Mouse (Mus musculus) stomach, postnatal 0 days (tissue): ENCODE data around the gene Rgs16. TPM values are rescaled to one million over a fixed set of nuclear protein-coding genes. Genes with fewer than 3 reads are reported as not detected.

Experiments used
- ATAC-seq: fragments of 200-750 bp; cut with Nextera tagmentation; 2 replicates; pipeline ENCODE4 v1.8.0; 2017; ENCODE audit not compliant: low FRiP score, low TSS enrichment
- DNase-seq: peaks from one replicate; pipeline ENCODE4 v3.0.0-alpha.2; 2016; ENCODE audit warnings: low spot score
- H3K27ac ChIP-seq: fragments of 300-500 bp; sonication (generic); replicated peaks from 2 replicates; pipeline ENCODE4 v1.5.1; 2014; ENCODE audit warnings: mild to moderate bottlenecking, control low read depth
- H3K27me3 ChIP-seq: fragments of 300-500 bp; sonication (generic); 2 replicates; pipeline ENCODE4 v1.6.1; 2014; ENCODE audit warnings: low read length; ENCODE audit not compliant: control insufficient read depth, insufficient read depth
- H3K36me3 ChIP-seq: fragments of 300-500 bp; sonication (generic); 2 replicates; pipeline ENCODE4 v1.6.1; 2014; ENCODE audit warnings: low read length, mixed read lengths; ENCODE audit not compliant: control insufficient read depth, insufficient read depth
- H3K4me1 ChIP-seq: fragments of 300-500 bp; sonication (generic); replicated peaks from 2 replicates; pipeline ENCODE4 v1.6.1; 2014; ENCODE audit warnings: antibody characterized with exemption; ENCODE audit not compliant: control insufficient read depth, insufficient read depth
- H3K4me2 ChIP-seq: fragments of 300-500 bp; sonication (generic); replicated peaks from 2 replicates; pipeline ENCODE4 v1.6.1; 2014; ENCODE audit warnings: low read depth, mild to moderate bottlenecking, control low read depth, moderate library complexity
- H3K4me3 ChIP-seq: fragments of 300-500 bp; sonication (generic); 2 replicates; pipeline ENCODE4 v1.5.1; 2014; ENCODE audit warnings: low read depth, low read length, control low read depth
- H3K9ac ChIP-seq: fragments of 300-500 bp; sonication (generic); 2 replicates; pipeline ENCODE4 v1.6.1; 2014; ENCODE audit warnings: mild to moderate bottlenecking, low read length, control low read depth, mixed read lengths
- H3K9me3 ChIP-seq: fragments of 300-500 bp; sonication (generic); 2 replicates; pipeline ENCODE4 v1.6.1; 2016; ENCODE audit warnings: low read length; ENCODE audit not compliant: control insufficient read depth
- CTCF ChIP-seq: IDR thresholded peaks from 2 replicates; pipeline ENCODE4 v1.5.1; 2016; ENCODE audit warnings: antibody characterized with exemption, low read depth, mild to moderate bottlenecking, moderate library complexity
- EP300 ChIP-seq: optimal IDR thresholded peaks from 2 replicates; pipeline ENCODE3; 2016; ENCODE audit warnings: antibody characterized with exemption
- WGBS: fragments of 180-500 bp; shearing (Covaris S2); extraction: QIAGEN DNeasy Blood & Tissue Kit; methylation state at CpG from one replicate; pipeline ENCODE4 v1.1.7; 2014; 5-methylcytosine and 5-hydroxymethylcytosine counted together
- polyA plus RNA-seq: library from polyadenylated mRNA; unstranded; fragments of >200 nt; fragmentation: Nextera tagmentation; extraction: Ambion mirVana; gene quantifications from 2 replicates; pipeline ENCODE4 v1.2.1, GENCODE M21; 2015

The Rgs16 gene
- polyA plus RNA-seq, 1 experiment from 2014 or later, result 2.7 TPM

DNA sequence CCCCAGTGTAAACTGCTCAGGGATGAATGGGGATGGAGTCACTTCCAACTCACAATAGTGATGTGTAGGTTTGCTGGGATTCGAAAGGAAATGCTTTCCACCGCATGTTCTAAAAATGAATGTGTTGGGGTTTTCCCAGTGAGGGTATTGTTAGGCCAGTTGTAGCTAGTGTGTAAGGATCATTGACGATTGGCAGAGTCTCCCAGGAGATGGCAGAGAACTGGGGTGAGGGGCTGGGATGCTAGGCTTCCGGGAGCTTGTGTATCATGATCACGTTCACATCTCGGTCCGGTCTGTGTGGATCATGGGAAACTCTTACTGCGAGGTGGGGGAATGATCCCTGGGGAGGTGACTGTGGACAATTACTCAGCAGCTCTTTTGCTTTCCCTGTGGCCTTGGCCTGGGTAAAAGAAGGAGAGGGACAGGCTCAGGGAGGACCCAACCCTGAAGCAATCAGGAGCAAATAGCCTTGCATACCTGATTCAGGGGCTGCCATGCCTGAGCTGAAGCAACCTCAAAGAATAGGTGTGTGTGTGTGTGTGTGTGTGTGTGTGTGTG lies 37.2 kb upstream of the Rgs16 start:
- no peak for ATAC-seq

DNA sequence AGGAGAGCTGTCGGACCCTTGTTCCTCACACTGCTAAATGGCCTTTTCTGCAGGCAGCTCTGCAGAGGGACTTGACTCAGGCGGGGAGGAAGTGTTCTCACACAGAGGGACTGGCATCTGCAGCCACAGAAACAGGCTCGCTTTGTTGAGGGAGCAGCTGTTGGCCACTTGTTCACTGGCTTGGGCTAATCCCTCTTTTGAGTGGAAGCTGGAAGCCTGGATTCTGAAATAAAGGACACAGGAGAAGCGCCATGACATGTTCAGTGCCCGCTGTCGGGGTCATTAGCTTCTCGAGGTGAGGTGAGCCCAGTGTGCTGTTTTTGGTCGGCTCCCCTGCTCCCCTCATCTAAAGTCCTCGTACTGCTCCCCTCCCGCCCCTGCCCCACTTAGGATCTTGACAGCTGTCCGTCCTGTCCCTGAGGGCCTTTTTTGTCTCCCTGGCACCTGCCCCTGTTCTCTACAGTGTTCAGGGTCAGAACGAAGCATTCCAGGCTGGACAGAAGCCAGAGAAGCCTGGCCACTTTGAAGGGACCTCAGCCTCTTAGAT lies 36.6 kb upstream of the Rgs16 start:
- Histone ChIP-seq H3K4me1 (no peaks in the 10 kb centered on the region), H3K4me3 (no peak overlapping the region), H3K9me3 (no peaks in the 10 kb centered on the region), H3K4me2 (no peak overlapping the region), H3K27me3 (no peaks in the 10 kb centered on the region), H3K36me3 (no peaks in the 10 kb centered on the region), H3K27ac (no peak overlapping the region), H3K9ac (no peak overlapping the region)
- DNase-seq (no peak), ATAC-seq (no peak)
- TF ChIP-seq EP300 (no peak), CTCF (no peak)
- WGBS, result 28% methylated on average over 12 of the region's 12 CpGs

More for the DNA sequence above, 37.2 kb upstream of the Rgs16 start:
- H3K9me3 ChIP-seq, result no peaks in the 10 kb centered on the region
- no peaks in the 10 kb centered on the region for H3K36me3 ChIP-seq
- 72% methylated on average over 8 of the region's 8 CpGs for WGBS
- no peak overlapping the region for H3K4me2 ChIP-seq
- no peak overlapping the region for H3K27ac ChIP-seq
- H3K27me3 ChIP-seq, result no peaks in the 10 kb centered on the region
- TF ChIP-seq EP300, result no peak
- TF ChIP-seq CTCF, result no peak
- DNase-seq, result no peak
- H3K9ac ChIP-seq, result no peak overlapping the region
- H3K4me3 ChIP-seq, result no peak overlapping the region
- no peaks in the 10 kb centered on the region for H3K4me1 ChIP-seq

DNA sequence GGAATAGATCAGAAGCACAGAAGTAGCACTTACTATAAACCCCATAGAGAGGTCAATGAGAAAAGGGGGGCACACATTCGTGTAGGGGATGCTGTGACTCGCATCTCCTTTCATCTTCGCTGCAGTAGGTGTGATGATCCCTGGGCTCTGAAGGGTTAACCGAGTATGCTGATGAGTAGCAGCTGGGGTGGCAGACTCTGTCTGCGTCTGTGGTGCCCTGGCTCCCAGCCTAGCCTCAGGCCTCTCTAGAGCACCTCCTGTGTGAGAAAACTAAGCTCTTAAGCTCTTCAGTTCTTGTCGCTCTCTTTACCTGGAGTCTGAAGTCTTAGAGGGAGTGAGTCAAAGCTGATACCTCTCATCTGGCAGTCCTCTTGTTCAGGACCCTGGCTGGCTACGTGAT lies 36.0 kb upstream of the Rgs16 start:
- ATAC-seq (no peak), DNase-seq (no peak)
- H3K9me3 ChIP-seq, result no peaks in the 10 kb centered on the region
- TF ChIP-seq EP300 (no peak), CTCF (no peak)
- H3K9ac ChIP-seq, result no peak overlapping the region
- no peak overlapping the region for H3K27ac ChIP-seq
- no peaks in the 10 kb centered on the region for H3K27me3 ChIP-seq
- 26% methylated on average over 7 of the region's 7 CpGs for WGBS
- H3K4me3 ChIP-seq, result no peak overlapping the region
- no peaks in the 10 kb centered on the region for H3K4me1 ChIP-seq
- H3K36me3 ChIP-seq, result no peaks in the 10 kb centered on the region
- no peak overlapping the region for H3K4me2 ChIP-seq

DNA sequence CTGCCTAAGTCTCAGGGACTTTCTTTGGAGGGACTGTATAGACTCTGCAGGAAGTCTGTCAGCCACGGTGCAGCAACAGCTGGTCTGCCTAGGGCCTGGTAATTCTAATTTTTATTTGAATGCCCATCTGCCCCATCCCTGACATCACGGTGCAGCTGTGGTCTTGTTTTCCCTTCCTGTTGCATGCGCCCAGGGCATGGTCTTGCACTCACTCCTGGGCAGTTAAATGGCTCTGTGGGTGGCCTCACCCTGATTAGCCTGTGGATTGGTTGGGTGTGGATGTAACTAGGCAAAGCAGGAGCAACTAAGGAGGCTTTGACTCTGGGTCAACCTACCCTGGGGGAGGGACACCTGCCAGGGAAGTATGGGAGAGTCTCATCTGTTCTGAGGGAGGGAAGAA lies 35.2 kb upstream of the Rgs16 start:
- Histone ChIP-seq H3K27ac (no peak overlapping the region), H3K9ac (no peak overlapping the region), H3K36me3 (no peaks in the 10 kb centered on the region), H3K4me1 (no peaks in the 10 kb centered on the region), H3K9me3 (no peaks in the 10 kb centered on the region), H3K4me3 (no peak overlapping the region), H3K4me2 (no peak overlapping the region), H3K27me3 (no peaks in the 10 kb centered on the region)
- no peak for TF ChIP-seq EP300
- TF ChIP-seq CTCF, result no peak
- DNase-seq (no peak), ATAC-seq (no peak)
- WGBS, result 54% methylated on average over 3 of the region's 3 CpGs

DNA sequence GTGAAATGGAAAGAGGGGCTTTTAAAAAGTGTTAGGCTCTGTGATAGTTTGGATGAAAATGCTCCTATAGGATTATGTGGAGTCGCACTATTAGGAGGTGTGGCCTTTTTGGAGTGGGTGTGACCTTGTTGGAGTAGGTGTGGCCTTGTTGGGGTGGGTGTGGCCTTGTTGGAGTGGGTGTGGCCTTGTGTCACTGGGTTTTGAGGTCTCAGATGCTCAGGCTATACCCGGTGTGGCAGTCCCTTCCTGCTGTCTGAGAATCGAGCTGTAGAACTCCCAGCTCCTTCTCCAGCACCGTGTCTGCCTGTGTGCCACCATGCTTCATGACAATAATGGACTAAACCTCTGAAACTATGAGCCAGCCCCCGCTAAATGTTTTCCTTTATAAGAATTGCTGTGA lies 31.5 kb upstream of the Rgs16 start:
- TF ChIP-seq EP300 (no peak), CTCF (no peak)
- DNase-seq (no peak), ATAC-seq (no peak)
- Histone ChIP-seq H3K9ac (no peak overlapping the region), H3K4me2 (no peak overlapping the region), H3K27ac (no peak overlapping the region), H3K36me3 (no peaks in the 10 kb centered on the region), H3K9me3 (no peaks in the 10 kb centered on the region), H3K27me3 (no peaks in the 10 kb centered on the region), H3K4me1 (no peaks in the 10 kb centered on the region), H3K4me3 (no peak overlapping the region)
- WGBS, result 89% methylated on average over 5 of the region's 5 CpGs

DNA sequence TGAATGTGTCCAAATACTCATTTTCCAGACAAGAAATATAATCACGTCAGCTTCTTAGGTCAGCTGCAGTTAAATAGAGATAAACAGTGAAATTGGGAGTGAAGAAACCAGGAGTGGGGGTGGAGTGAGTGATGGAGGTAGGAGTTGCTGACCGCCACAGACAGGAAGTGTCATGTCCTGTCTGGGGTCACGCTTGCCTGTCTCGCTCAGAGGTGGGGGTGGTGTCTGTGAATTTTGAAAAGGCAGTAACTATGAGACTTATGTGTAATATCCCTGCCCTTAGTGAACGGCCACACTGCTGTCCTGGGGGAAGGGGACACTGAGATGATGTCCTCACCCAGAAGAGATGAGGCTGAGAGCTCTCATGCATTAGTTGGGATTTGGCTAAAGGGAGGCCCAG lies 30.7 kb upstream of the Rgs16 start:
- Histone ChIP-seq H3K27me3 (no peaks in the 10 kb centered on the region), H3K9me3 (no peaks in the 10 kb centered on the region), H3K9ac (no peak overlapping the region), H3K4me3 (no peak overlapping the region), H3K4me2 (no peak overlapping the region), H3K36me3 (no peaks in the 10 kb centered on the region), H3K27ac (no peak overlapping the region), H3K4me1 (no peaks in the 10 kb centered on the region)
- TF ChIP-seq CTCF (no peak), EP300 (no peak)
- 49% methylated on average over 5 of the region's 5 CpGs for WGBS
- DNase-seq, result no peak
- no peak for ATAC-seq
